Mouse (Mus musculus) Muller cell, postnatal 12 days (primary cell): ENCODE data around the gene Tmem52b.

Experiments used
- DNase-seq: peaks from one replicate; pipeline ENCODE4 v3.0.0-alpha.2; 2015; ENCODE audit errors: inconsistent ontology term

The Tmem52b gene

GRCm38 (mm10) chr6:129532556-129532941, 20.2 kb downstream of the Tmem52b start:
- DNase-seq: peak; percentile 50

- DNase-seq: peak; percentile 88
Measured at GRCm38 (mm10) chr6:129532942-129533860, 20.8 kb downstream of the Tmem52b start, which contains the start of gene Gabarapl1. Gene Gabarapl1, plus strand, starts transcription at chr6:129533160.

- peak; percentile 67 for DNase-seq
Measured at GRCm38 (mm10) chr6:129534057-129534456, 21.7 kb downstream of the Tmem52b start.

- no peak for DNase-seq
Measured at GRCm38 (mm10) chr6:129534627-129535190, 22.4 kb downstream of the Tmem52b start.

GRCm38 (mm10) chr6:129535723-129536122, 23.4 kb downstream of the Tmem52b start:
- DNase-seq: no peak

- no peak for DNase-seq
Measured at GRCm38 (mm10) chr6:129538555-129538954, 26.2 kb downstream of the Tmem52b start.

- no peak for DNase-seq
Measured at GRCm38 (mm10) chr6:129541931-129542330, 29.6 kb downstream of the Tmem52b start.

GRCm38 (mm10) chr6:129542540-129542939, 30.2 kb downstream of the Tmem52b start:
- no peak for DNase-seq

- peak; percentile 38 for DNase-seq
Measured at GRCm38 (mm10) chr6:129543709-129544606, 31.6 kb downstream of the Tmem52b start.

GRCm38 (mm10) chr6:129547277-129547676, 34.9 kb downstream of the Tmem52b start:
- no peak for DNase-seq

GRCm38 (mm10) chr6:129548009-129548408, 35.7 kb downstream of the Tmem52b start:
- no peak for DNase-seq

- no peak for DNase-seq
Measured at GRCm38 (mm10) chr6:129557298-129558023, 45.1 kb downstream of the Tmem52b start.

- DNase-seq: peak; percentile 26
Measured at GRCm38 (mm10) chr6:129558946-129559640, 46.7 kb downstream of the Tmem52b start.

GRCm38 (mm10) chr6:129559641-129560027, 47.3 kb downstream of the Tmem52b start:
- no peak for DNase-seq

- DNase-seq: no peak
Measured at GRCm38 (mm10) chr6:129565257-129565656, 52.9 kb downstream of the Tmem52b start.
